Mouse (Mus musculus): Measurements from ENCODE around the gene Mapk6.

DNA sequence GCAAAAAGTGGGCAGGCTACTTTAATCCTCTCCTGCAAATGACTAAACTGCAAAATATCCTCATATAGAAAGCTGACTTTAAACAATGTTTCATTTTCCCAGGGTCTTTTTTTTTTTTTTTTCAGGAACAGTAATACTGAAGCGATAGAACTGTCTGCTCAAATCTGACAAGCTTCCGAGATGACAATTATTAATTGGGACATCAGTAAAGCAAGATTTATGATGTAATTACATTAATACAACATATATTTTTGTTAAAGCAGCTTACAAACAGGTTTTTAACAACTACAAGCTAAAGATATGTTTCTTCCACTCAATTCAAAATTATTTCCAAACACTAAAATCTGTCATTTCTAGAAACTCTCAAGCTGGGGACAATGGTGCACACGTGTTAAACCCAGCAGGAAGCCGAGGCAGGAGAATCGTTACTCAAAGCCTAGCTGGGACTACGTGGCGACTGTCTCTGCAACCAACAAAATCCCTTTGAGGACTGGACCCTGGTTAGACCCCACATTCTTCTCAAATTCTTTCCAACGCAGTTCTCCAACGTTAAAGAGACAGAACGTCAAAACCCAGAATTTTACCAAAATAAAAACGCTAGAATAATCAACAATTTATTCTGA is 1.5 kb downstream of the Mapk6 start:
- TF ChIP-seq CTCF (IDR thresholded peaks at IDR 0.05): no peak
- no peak for TF ChIP-seq EP300 (IDR thresholded peaks at IDR 0.05)
